Mouse (Mus musculus): ENCODE measurements at regions not wholly inside any gene's neighbourhood (a gene's known extent, or its start where the extent isn't known, plus 50 kb on each side); places are given as distances from the start of the nearest gene placed in this dataset.

GRCm38 (mm10) chr17:79176356-79176755, 124.7 kb downstream of the Qpct start:
- Histone ChIP-seq H3K36me3 (ENCODE audit: control insufficient read depth, insufficient read depth, low read length) (no peaks in the 10 kb centered on the region), H3K4me3 (ENCODE audit: low read depth, low read length) (no peak overlapping the region), H3K4me1 (ENCODE audit: control insufficient read depth, insufficient read depth, low read length) (no peaks in the 10 kb centered on the region), H3K27ac (replicated peaks; ENCODE audit: low read depth, low read length) (no peak overlapping the region), H3K9ac (ENCODE audit: low read length) (no peak overlapping the region), H3K4me2 (ENCODE audit: low read depth, severe bottlenecking) (no peak overlapping the region), H3K27me3 (ENCODE audit: control insufficient read depth, insufficient read depth, low read length) (no peaks in the 10 kb centered on the region), H3K9me3 (ENCODE audit: control insufficient read depth, low read length) (no peaks in the 10 kb centered on the region)
- 84% methylated on average over 7 of the region's 7 CpGs for WGBS
- no peak for ATAC-seq (ENCODE audit: insufficient number of reproducible peaks, low FRiP score, low TSS enrichment, low read depth)
- no peak for DNase-seq (ENCODE audit: low spot score)

GRCm38 (mm10) chr17:79175381-79175780, 123.7 kb downstream of the Qpct start:
- no peak overlapping the region for H3K4me3 ChIP-seq (ENCODE audit: low read depth, low read length)
- no peak overlapping the region for H3K9ac ChIP-seq (ENCODE audit: low read length)
- no peaks in the 10 kb centered on the region for H3K9me3 ChIP-seq (ENCODE audit: control insufficient read depth, low read length)
- WGBS = 87% methylated on average over 2 of the region's 2 CpGs
- H3K4me1 ChIP-seq (ENCODE audit: control insufficient read depth, insufficient read depth, low read length) = no peaks in the 10 kb centered on the region
- DNase-seq (ENCODE audit: low spot score) (no peak), ATAC-seq (ENCODE audit: insufficient number of reproducible peaks, low FRiP score, low TSS enrichment, low read depth) (no peak)
- no peaks in the 10 kb centered on the region for H3K27me3 ChIP-seq (ENCODE audit: control insufficient read depth, insufficient read depth, low read length)
- H3K4me2 ChIP-seq (ENCODE audit: low read depth, severe bottlenecking) = no peak overlapping the region
- H3K36me3 ChIP-seq (ENCODE audit: control insufficient read depth, insufficient read depth, low read length) = no peaks in the 10 kb centered on the region
- no peak overlapping the region for H3K27ac ChIP-seq (replicated peaks; ENCODE audit: low read depth, low read length)

DNA sequence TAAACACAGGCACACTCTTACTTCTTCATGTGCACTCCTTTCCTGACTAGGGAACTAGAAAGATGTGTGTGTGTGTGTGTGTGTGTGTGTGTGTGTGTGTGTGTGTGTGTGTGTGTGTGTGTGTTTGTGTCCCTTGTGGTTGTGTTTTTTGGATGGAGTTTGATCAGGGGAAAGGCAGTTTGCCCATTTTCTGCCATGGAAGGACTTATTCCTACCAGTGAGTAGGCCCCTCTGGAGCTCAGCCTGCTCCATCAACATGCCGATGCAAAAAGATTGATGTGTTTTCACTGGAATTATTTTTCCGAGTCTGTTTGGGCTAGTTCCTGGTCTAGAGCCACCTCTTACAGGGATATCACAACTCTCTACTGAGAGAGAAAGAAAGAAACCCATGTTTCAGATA, 120.6 kb downstream of the Qpct start:
- Histone ChIP-seq H3K27me3 (ENCODE audit: control insufficient read depth, insufficient read depth, low read length) (no peaks in the 10 kb centered on the region), H3K4me1 (ENCODE audit: control insufficient read depth, insufficient read depth, low read length) (no peaks in the 10 kb centered on the region), H3K4me2 (ENCODE audit: low read depth, severe bottlenecking) (no peak overlapping the region), H3K4me3 (ENCODE audit: low read depth, low read length) (no peak overlapping the region), H3K36me3 (ENCODE audit: control insufficient read depth, insufficient read depth, low read length) (no peaks in the 10 kb centered on the region), H3K27ac (replicated peaks; ENCODE audit: low read depth, low read length) (no peak overlapping the region), H3K9me3 (ENCODE audit: control insufficient read depth, low read length) (no peaks in the 10 kb centered on the region), H3K9ac (ENCODE audit: low read length) (no peak overlapping the region)
- DNase-seq (ENCODE audit: low spot score) (no peak), ATAC-seq (ENCODE audit: insufficient number of reproducible peaks, low FRiP score, low TSS enrichment, low read depth) (no peak)
- 72% methylated on average over 2 of the region's 2 CpGs for WGBS

GRCm38 (mm10) chr17:79170690-79171089, 119.0 kb downstream of the Qpct start:
- Histone ChIP-seq H3K4me2 (ENCODE audit: low read depth, severe bottlenecking) (no peak overlapping the region), H3K4me3 (ENCODE audit: low read depth, low read length) (no peak overlapping the region), H3K36me3 (ENCODE audit: control insufficient read depth, insufficient read depth, low read length) (no peaks in the 10 kb centered on the region), H3K27ac (replicated peaks; ENCODE audit: low read depth, low read length) (no peak overlapping the region), H3K9me3 (ENCODE audit: control insufficient read depth, low read length) (no peaks in the 10 kb centered on the region), H3K27me3 (ENCODE audit: control insufficient read depth, insufficient read depth, low read length) (no peaks in the 10 kb centered on the region), H3K9ac (ENCODE audit: low read length) (no peak overlapping the region), H3K4me1 (ENCODE audit: control insufficient read depth, insufficient read depth, low read length) (no peaks in the 10 kb centered on the region)
- DNase-seq (ENCODE audit: low spot score) (no peak), ATAC-seq (ENCODE audit: insufficient number of reproducible peaks, low FRiP score, low TSS enrichment, low read depth) (no peak)
- WGBS = 89% methylated on average over 4 of the region's 4 CpGs

DNA sequence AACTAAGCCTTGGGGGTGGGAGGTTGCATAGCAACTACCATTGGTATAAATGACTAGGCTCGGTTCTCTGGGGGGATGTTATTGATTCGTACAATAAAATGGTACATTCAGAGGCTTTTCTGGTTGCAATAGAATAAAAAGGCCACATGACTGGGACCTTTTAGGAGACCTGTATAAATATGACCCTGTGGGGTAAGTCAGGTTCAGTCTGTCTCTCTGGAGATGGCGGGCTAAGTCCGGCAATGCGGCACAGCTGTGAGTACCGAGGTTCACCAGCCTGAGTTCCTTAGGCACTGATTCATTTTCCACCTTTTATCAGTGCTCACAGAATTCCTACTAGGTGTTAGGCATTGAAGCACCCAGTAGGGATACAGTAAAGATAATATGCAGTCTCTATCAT, 115.5 kb downstream of the Qpct start:
- Histone ChIP-seq H3K9ac (ENCODE audit: low read length) (no peak overlapping the region), H3K4me2 (ENCODE audit: low read depth, severe bottlenecking) (no peak overlapping the region), H3K9me3 (ENCODE audit: control insufficient read depth, low read length) (no peaks in the 10 kb centered on the region), H3K27ac (replicated peaks; ENCODE audit: low read depth, low read length) (no peak overlapping the region), H3K36me3 (ENCODE audit: control insufficient read depth, insufficient read depth, low read length) (no peaks in the 10 kb centered on the region), H3K4me3 (ENCODE audit: low read depth, low read length) (no peak overlapping the region), H3K4me1 (ENCODE audit: control insufficient read depth, insufficient read depth, low read length) (no peaks in the 10 kb centered on the region), H3K27me3 (ENCODE audit: control insufficient read depth, insufficient read depth, low read length) (no peaks in the 10 kb centered on the region)
- WGBS = 91% methylated on average over 6 of the region's 6 CpGs
- ATAC-seq (ENCODE audit: insufficient number of reproducible peaks, low FRiP score, low TSS enrichment, low read depth) = no peak
- DNase-seq (ENCODE audit: low spot score) = no peak

DNA sequence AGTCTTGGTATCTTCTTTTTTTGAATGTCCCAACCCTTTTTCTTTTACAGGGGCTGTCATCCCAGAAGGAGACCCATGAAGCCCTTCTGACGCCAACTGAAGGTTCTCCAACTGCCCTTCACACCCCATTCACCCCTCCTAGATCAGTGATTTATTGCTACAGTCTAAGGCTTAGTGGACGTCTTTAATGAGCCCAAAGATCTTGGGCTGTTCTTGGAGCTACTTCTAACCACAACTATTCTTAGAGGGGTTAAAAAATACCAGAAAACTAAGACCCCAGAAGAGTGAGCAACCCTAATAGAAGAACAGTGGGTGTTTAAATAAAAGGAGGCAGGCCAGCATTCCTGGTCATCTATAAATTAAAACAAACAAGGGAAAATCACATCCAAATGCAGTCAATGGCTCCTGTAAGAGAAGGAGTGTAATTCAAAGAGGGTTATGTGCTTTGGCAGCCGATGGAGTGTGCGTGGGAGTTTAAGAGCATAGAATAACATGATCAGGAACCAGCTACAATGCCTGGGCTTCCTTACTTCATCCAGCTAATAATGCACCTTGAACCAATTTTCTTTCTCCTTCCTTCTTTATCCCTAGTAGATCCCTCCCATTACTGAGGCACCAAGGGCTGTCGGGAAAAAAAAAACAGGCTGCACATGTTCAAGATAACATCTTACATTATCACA, 113.3 kb downstream of the Qpct start:
- no peak overlapping the region for H3K9ac ChIP-seq (ENCODE audit: low read length)

GRCm38 (mm10) chr17:79163983-79164382, 112.3 kb downstream of the Qpct start:
- Histone ChIP-seq H3K9me3 (ENCODE audit: control insufficient read depth, low read length) (no peaks in the 10 kb centered on the region), H3K4me3 (ENCODE audit: low read depth, low read length) (no peak overlapping the region), H3K27me3 (ENCODE audit: control insufficient read depth, insufficient read depth, low read length) (no peaks in the 10 kb centered on the region), H3K9ac (ENCODE audit: low read length) (no peak overlapping the region), H3K36me3 (ENCODE audit: control insufficient read depth, insufficient read depth, low read length) (no peaks in the 10 kb centered on the region), H3K27ac (replicated peaks; ENCODE audit: low read depth, low read length) (no peak overlapping the region), H3K4me2 (ENCODE audit: low read depth, severe bottlenecking) (no peak overlapping the region), H3K4me1 (ENCODE audit: control insufficient read depth, insufficient read depth, low read length) (no peaks in the 10 kb centered on the region)
- 85% methylated on average over 6 of the region's 6 CpGs for WGBS
- DNase-seq (ENCODE audit: low spot score) = no peak
- ATAC-seq (ENCODE audit: insufficient number of reproducible peaks, low FRiP score, low TSS enrichment, low read depth) = no peak

More for the DNA sequence above, 113.3 kb downstream of the Qpct start:
- DNase-seq (ENCODE audit: low spot score) (no peak), ATAC-seq (ENCODE audit: insufficient number of reproducible peaks, low FRiP score, low TSS enrichment, low read depth) (no peak)
- Histone ChIP-seq H3K36me3 (ENCODE audit: control insufficient read depth, insufficient read depth, low read length) (no peaks in the 10 kb centered on the region), H3K4me2 (ENCODE audit: low read depth, severe bottlenecking) (no peak overlapping the region), H3K4me1 (ENCODE audit: control insufficient read depth, insufficient read depth, low read length) (no peaks in the 10 kb centered on the region), H3K27me3 (ENCODE audit: control insufficient read depth, insufficient read depth, low read length) (no peaks in the 10 kb centered on the region), H3K9me3 (ENCODE audit: control insufficient read depth, low read length) (no peaks in the 10 kb centered on the region), H3K27ac (replicated peaks; ENCODE audit: low read depth, low read length) (no peak overlapping the region), H3K4me3 (ENCODE audit: low read depth, low read length) (no peak overlapping the region)
- 40% methylated on average over 5 of the region's 5 CpGs for WGBS

DNA sequence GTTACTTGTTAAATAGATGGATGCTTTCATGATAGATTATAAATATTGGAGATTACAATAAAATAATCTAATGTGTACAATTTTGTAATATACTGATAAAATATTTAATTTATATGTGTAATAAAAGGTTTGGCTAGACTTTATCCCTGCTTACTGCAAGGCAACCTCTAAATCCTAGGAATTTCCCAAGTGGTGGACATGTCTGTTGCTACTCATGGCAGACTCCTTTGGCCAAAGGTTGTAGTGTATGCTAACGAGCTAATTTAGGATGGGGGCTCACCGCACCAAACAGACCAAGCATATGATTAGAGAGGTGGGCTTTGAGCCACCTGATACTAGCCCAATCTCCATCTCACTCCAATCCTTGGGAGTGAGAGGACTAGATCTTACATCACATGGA, 102.4 kb downstream of the Qpct start:
- Histone ChIP-seq H3K27ac (replicated peaks; ENCODE audit: low read depth, low read length) (no peak overlapping the region), H3K4me2 (ENCODE audit: low read depth, severe bottlenecking) (no peak overlapping the region), H3K27me3 (ENCODE audit: control insufficient read depth, insufficient read depth, low read length) (no peaks in the 10 kb centered on the region), H3K4me3 (ENCODE audit: low read depth, low read length) (no peak overlapping the region), H3K4me1 (ENCODE audit: control insufficient read depth, insufficient read depth, low read length) (no peaks in the 10 kb centered on the region), H3K9me3 (ENCODE audit: control insufficient read depth, low read length) (no peaks in the 10 kb centered on the region), H3K36me3 (ENCODE audit: control insufficient read depth, insufficient read depth, low read length) (no peaks in the 10 kb centered on the region), H3K9ac (ENCODE audit: low read length) (no peak overlapping the region)
- DNase-seq (ENCODE audit: low spot score) = no peak
- 75% methylated on average over 2 of the region's 2 CpGs for WGBS
- no peak for ATAC-seq (ENCODE audit: insufficient number of reproducible peaks, low FRiP score, low TSS enrichment, low read depth)

- no peak overlapping the region for H3K9ac ChIP-seq (ENCODE audit: low read length)
- H3K36me3 ChIP-seq (ENCODE audit: control insufficient read depth, insufficient read depth, low read length) = no peaks in the 10 kb centered on the region
- H3K27ac ChIP-seq (replicated peaks; ENCODE audit: low read depth, low read length) = no peak overlapping the region
- no peak overlapping the region for H3K4me2 ChIP-seq (ENCODE audit: low read depth, severe bottlenecking)
- ATAC-seq (ENCODE audit: insufficient number of reproducible peaks, low FRiP score, low TSS enrichment, low read depth) (no peak), DNase-seq (ENCODE audit: low spot score) (no peak)
- no peaks in the 10 kb centered on the region for H3K9me3 ChIP-seq (ENCODE audit: control insufficient read depth, low read length)
- H3K4me3 ChIP-seq (ENCODE audit: low read depth, low read length) = no peak overlapping the region
- no peaks in the 10 kb centered on the region for H3K27me3 ChIP-seq (ENCODE audit: control insufficient read depth, insufficient read depth, low read length)
- H3K4me1 ChIP-seq (ENCODE audit: control insufficient read depth, insufficient read depth, low read length) = no peaks in the 10 kb centered on the region
- 91% methylated on average over 3 of the region's 3 CpGs for WGBS
These were observed 101.1 kb downstream of the Qpct start for GRCm38 (mm10) chr17:79152823-79153222.

Data from limb, embryonic 11.5 days (tissue).